Mouse (Mus musculus) liver, adult (tissue): ENCODE measurements around the gene Adgrv1.

ENCODE experiments used
- GATA4 ChIP-seq: IDR thresholded peaks from 2 replicates; pipeline ENCODE4 v1.6.1; 2014; ENCODE audit warnings: mild to moderate bottlenecking, low read length; ENCODE audit not compliant: insufficient replicate concordance

The Adgrv1 gene

GRCm38 (mm10) chr13:81332018-81332417 lies 300.9 kb downstream of the Adgrv1 start:
- TF ChIP-seq GATA4, result peak; percentile 93

- no peak; the same call in 1 of the 2 replicates for TF ChIP-seq GATA4
Measured at GRCm38 (mm10) chr13:81329762-81330161, 303.2 kb downstream of the Adgrv1 start.

DNA sequence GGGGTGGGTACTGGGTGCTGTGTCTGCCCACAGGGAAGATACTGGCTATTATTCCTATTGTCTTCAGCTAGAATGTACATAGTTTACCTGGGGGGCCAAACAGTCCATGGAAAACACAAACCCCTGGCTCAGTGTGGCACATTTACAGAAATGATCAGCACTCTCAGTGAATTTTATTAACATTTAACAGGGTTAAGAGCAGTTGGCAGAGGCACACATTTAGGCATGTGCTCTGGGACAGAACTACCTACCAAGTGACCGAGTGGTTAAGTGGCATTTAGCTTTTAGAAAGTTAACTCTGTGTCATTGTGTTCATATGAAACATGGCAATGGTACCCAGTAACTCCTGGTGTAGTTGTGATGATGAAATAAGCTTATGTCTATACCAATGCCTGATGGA lies 304.8 kb downstream of the Adgrv1 start:
- no peak for TF ChIP-seq GATA4

- peak; percentile 92 for TF ChIP-seq GATA4
Measured at GRCm38 (mm10) chr13:81325606-81326215, 307.2 kb downstream of the Adgrv1 start.

- no peak for TF ChIP-seq GATA4
Measured at GRCm38 (mm10) chr13:81323546-81324316, 309.2 kb downstream of the Adgrv1 start.

GRCm38 (mm10) chr13:81316581-81316980 lies 316.4 kb downstream of the Adgrv1 start:
- TF ChIP-seq GATA4, result 0 out of 2 replicates have a peak, but pooled peaks have one; percentile 9

- TF ChIP-seq GATA4, result no peak
Measured at GRCm38 (mm10) chr13:81314306-81315120, 318.4 kb downstream of the Adgrv1 start.

GRCm38 (mm10) chr13:81312148-81312547 lies 320.8 kb downstream of the Adgrv1 start:
- TF ChIP-seq GATA4, result no peak

- TF ChIP-seq GATA4, result no peak
Measured at GRCm38 (mm10) chr13:81300851-81301250, 332.1 kb downstream of the Adgrv1 start.

DNA sequence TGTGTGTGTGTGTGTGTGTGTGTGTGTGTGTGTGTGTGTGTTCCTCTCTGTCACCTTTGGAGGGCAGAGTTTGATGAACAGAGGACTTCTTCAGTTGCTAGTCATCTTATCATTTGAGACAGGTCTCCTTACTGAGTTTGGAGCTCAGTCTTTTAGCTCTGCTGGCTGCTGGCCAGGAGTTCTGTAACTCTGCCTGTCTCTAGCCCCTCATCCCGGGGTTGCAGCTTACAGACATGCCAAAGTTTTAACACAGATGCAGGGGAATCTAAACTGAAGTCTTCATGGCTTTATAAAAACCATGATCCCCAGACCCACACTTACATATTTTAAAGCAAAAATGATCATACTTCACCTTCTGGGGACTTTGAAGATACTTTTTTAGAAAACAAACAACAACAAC lies 338.8 kb downstream of the Adgrv1 start:
- TF ChIP-seq GATA4, result no peak

- no peak for TF ChIP-seq GATA4
Measured at GRCm38 (mm10) chr13:81282193-81282592, 350.8 kb downstream of the Adgrv1 start.

- no peak for TF ChIP-seq GATA4
Measured at GRCm38 (mm10) chr13:81280650-81281229, 352.2 kb downstream of the Adgrv1 start.

GRCm38 (mm10) chr13:81279351-81279736 lies 353.6 kb downstream of the Adgrv1 start:
- TF ChIP-seq GATA4, result no peak

DNA sequence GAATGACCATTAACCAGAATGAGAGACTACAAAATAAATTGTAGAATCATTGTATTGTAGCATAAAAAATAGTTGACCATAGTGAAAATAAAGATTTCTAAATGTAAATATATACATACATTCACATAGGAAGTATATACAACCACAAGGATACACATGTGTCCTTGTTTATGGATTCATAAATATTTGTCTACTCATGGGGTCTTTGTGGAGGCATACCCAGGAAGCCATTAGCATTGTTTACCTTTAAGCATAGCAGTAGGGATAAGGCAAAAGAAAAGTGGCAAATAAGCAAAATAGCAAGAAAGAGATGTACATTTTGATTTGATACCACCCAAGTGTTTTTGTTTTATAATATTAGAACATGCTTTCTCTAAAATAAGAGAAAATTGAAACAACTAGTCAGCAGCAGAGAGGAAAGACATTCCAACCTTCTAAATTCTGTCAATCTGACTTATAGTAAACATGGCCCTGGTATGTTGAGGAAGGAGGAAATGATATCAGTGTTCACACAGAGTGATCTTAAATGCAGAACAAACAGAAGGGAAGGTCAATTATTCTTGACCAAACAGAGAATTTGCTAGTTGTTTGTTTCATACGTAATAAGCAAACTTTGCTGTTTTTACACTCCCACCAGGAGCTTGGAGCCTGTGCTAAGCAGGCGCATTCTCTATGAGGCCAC lies 354.1 kb downstream of the Adgrv1 start:
- no peak for TF ChIP-seq GATA4

GRCm38 (mm10) chr13:81273837-81274236 lies 359.1 kb downstream of the Adgrv1 start:
- TF ChIP-seq GATA4, result no peak
